Mouse (Mus musculus) central nervous system, embryonic 14 days (tissue): ENCODE data around the gene Gm2115. TPM values are rescaled to one million over a fixed set of nuclear protein-coding genes. Genes with fewer than 3 reads are reported as not detected.

Experiments used
- polyA plus RNA-seq: library from polyadenylated mRNA; depleted of rRNA; stranded (reverse); fragments of >200 nt; gene quantifications from 2 replicates; pipeline ENCODE4 v1.2.3, GENCODE M21; 2012; rRNA removed

Gm2115 gene
- 0.70 and 0.78 TPM in 2 replicates for polyA plus RNA-seq

GRCm38 (mm10) chr7:84528796-84529533 lies at the start of gene Gm2115:
TSS of gene Gm2115 (plus strand) at chr7:84528954.

GRCm38 (mm10) chr7:84606293-84606749 lies 77.6 kb downstream of the Gm2115 start, which contains the start of gene Fah:
TSS of gene Fah (minus strand) at chr7:84606722.

Other genes starting within 250 kb of the Gm2115 start
- 143 and 152 TPM in 2 replicates for gene Arnt2, start 118.8 kb upstream of the Gm2115 start, polyA plus RNA-seq
- gene Fah, start 77.8 kb downstream of the Gm2115 start, polyA plus RNA-seq, result 15.8 and 16.4 TPM in 2 replicates
- gene Zfand6, start 161.0 kb downstream of the Gm2115 start, polyA plus RNA-seq, result 134 and 150 TPM in 2 replicates